Mouse (Mus musculus): ENCODE measurements around the gene Cabp1.
"Not testable (repeated sequence)": the region's sequence is repeated elsewhere in the genome, so short reads cannot be mapped to it uniquely, and the experiment has no call there.

Cabp1 gene

GRCm38 (mm10) chr5:115177866-115178265, 16.3 kb downstream of the Cabp1 start:
- DNase-seq (ENCODE audit: extremely low spot score, low read depth, low spot score), result no peak

GRCm38 (mm10) chr5:115174554-115174953, 19.6 kb downstream of the Cabp1 start:
- no peak for DNase-seq (ENCODE audit: extremely low spot score, low read depth, low spot score)

GRCm38 (mm10) chr5:115170150-115170549, 24.0 kb downstream of the Cabp1 start:
- DNase-seq (ENCODE audit: extremely low spot score, low read depth, low spot score), result no peak

- DNase-seq (ENCODE audit: extremely low spot score, low read depth, low spot score), result no peak
Measured at GRCm38 (mm10) chr5:115168641-115169415, 25.4 kb downstream of the Cabp1 start.

- DNase-seq (ENCODE audit: extremely low spot score, low read depth, low spot score), result no peak
Measured at GRCm38 (mm10) chr5:115167396-115167795, 26.8 kb downstream of the Cabp1 start.

- no peak for DNase-seq (ENCODE audit: extremely low spot score, low read depth, low spot score)
Measured at GRCm38 (mm10) chr5:115166815-115167194, 27.4 kb downstream of the Cabp1 start.

- DNase-seq (ENCODE audit: extremely low spot score, low read depth, low spot score), result no peak
Measured at GRCm38 (mm10) chr5:115165895-115166814, 28.0 kb downstream of the Cabp1 start.

GRCm38 (mm10) chr5:115165351-115165750, 28.8 kb downstream of the Cabp1 start:
- no peak for DNase-seq (ENCODE audit: extremely low spot score, low read depth, low spot score)

GRCm38 (mm10) chr5:115164446-115164845, 29.7 kb downstream of the Cabp1 start:
- DNase-seq (ENCODE audit: extremely low spot score, low read depth, low spot score), result not testable (repeated sequence)

- no peak for DNase-seq (ENCODE audit: extremely low spot score, low read depth, low spot score)
Measured at GRCm38 (mm10) chr5:115163563-115163962, 30.6 kb downstream of the Cabp1 start.

- not testable (repeated sequence) for DNase-seq (ENCODE audit: extremely low spot score, low read depth, low spot score)
Measured at GRCm38 (mm10) chr5:115161940-115162279, 32.3 kb downstream of the Cabp1 start.

- no peak for DNase-seq (ENCODE audit: extremely low spot score, low read depth, low spot score)
Measured at GRCm38 (mm10) chr5:115161064-115161939, 32.9 kb downstream of the Cabp1 start.

GRCm38 (mm10) chr5:115160655-115161054, 33.5 kb downstream of the Cabp1 start:
- no peak for DNase-seq (ENCODE audit: extremely low spot score, low read depth, low spot score)

GRCm38 (mm10) chr5:115159165-115159564, 35.0 kb downstream of the Cabp1 start:
- DNase-seq (ENCODE audit: extremely low spot score, low read depth, low spot score), result no peak

- DNase-seq (ENCODE audit: extremely low spot score, low read depth, low spot score), result peak; percentile 97
Measured at GRCm38 (mm10) chr5:115158040-115158983, 35.9 kb downstream of the Cabp1 start, which contains the start of gene Mlec. TSS of gene Mlec (minus strand) at chr5:115158179.

- DNase-seq (ENCODE audit: extremely low spot score, low read depth, low spot score), result peak; percentile 35
Measured at GRCm38 (mm10) chr5:115156933-115157589, 37.1 kb downstream of the Cabp1 start.

- DNase-seq (ENCODE audit: extremely low spot score, low read depth, low spot score), result no peak
Measured at GRCm38 (mm10) chr5:115156401-115156800, 37.8 kb downstream of the Cabp1 start.

GRCm38 (mm10) chr5:115155831-115156230, 38.4 kb downstream of the Cabp1 start:
- DNase-seq (ENCODE audit: extremely low spot score, low read depth, low spot score), result no peak

- no peak for DNase-seq (ENCODE audit: extremely low spot score, low read depth, low spot score)
Measured at GRCm38 (mm10) chr5:115155156-115155631, 39.0 kb downstream of the Cabp1 start.

Data from hindlimb bud, embryonic 11.5 days (tissue).